Mouse (Mus musculus): Measurements from ENCODE around the gene Nfx1. TPM values are rescaled to one million over a fixed set of nuclear protein-coding genes. Genes with fewer than 3 reads are reported as not detected.

The Nfx1 gene
- polyA plus RNA-seq, 1 experiment from 2014 or later: 85.9 TPM

DNA sequence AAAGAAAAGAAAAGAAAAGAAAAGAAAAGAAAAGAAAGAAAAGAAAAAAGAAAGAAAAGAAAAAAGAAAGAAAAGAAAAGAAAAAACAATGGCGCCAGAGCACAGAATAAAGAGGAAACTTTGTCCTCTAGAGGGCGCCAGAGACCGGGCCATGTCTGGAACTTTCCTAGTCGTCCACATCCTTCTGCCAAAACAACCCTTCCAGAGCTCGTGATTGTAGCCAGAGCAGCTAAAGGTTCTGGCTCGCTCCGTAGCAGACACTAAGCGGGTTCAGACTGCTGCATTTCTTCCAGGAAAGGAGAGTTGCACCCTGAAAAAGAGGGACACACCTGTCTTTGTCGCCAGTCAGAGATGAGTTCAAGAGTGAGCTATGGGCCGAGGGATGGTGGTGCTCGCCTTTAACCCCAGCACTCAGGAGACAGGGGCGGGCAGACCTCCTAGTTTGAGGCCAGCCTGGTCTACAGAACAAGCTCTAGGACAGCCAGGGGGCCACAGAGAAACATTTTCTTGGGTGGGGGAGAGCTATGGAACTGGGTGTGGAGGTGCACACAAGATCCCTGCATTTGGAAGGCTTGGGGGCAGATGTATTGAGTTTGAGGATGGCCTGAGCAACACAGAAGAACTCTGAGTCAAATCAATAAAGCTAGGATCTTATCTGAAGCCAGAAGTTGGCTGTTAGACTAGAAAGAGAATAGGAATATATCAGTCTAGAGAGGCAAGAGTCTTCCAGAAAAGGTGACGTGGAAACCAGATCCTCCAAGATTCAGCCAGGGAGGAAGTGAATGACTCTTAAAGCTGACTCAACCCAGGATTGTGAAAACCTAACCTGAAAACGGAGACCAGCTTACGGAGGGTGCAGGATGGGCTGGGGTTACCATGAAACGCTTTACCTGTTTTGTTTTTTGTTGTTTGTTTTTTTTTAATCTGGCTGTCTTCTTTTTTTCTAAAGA is 80.3 kb downstream of the Nfx1 start:
- Histone ChIP-seq H3K4me3 (0 out of 2 replicates have a peak overlapping the region, but pooled peaks have one; percentile 2), H3K27ac (no peak overlapping the region), H3K4me2 (peak overlapping the region; percentile 39), H3K9me3 (no peaks in the 10 kb centered on the region), H3K9ac (no peak overlapping the region), H3K36me3 (no peaks in the 10 kb centered on the region), H3K4me1 (peaks cover 11% of the 10 kb centered on the region), H3K27me3 (no peaks in the 10 kb centered on the region)
- ATAC-seq (ENCODE audit: insufficient number of reproducible peaks, low FRiP score, low TSS enrichment, low read depth): peak; percentile 40; the same call in 1 of the 2 replicates
- WGBS: 34% methylated on average over 16 of the region's 16 CpGs

DNA sequence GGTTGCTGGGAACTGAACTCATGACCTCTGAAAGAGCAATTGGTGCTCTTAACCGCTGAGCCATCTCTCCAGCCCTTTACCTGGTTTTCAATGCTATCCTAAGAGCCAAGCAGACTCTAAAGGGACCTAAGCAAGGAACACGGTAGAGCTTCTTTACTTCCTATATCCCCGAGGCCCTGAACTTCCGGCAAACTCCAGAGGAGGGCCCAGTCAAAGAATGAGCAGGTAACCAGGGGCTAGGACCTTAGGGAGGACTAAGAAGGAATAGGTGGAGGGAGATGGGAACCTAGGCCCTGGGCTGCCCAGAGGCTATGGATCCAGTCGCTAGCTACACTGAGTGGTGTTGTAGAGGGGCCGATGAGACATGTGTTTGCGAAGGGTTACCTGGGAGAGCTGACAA is 81.1 kb downstream of the Nfx1 start:
- Histone ChIP-seq H3K4me1 (peaks cover 13% of the 10 kb centered on the region), H3K9me3 (no peaks in the 10 kb centered on the region), H3K36me3 (no peaks in the 10 kb centered on the region), H3K4me2 (no peak overlapping the region), H3K9ac (no peak overlapping the region), H3K27me3 (no peaks in the 10 kb centered on the region), H3K27ac (no peak overlapping the region), H3K4me3 (no peak overlapping the region)
- ATAC-seq (ENCODE audit: insufficient number of reproducible peaks, low FRiP score, low TSS enrichment, low read depth): no peak
- WGBS: 75% methylated on average over 7 of the region's 7 CpGs

DNA sequence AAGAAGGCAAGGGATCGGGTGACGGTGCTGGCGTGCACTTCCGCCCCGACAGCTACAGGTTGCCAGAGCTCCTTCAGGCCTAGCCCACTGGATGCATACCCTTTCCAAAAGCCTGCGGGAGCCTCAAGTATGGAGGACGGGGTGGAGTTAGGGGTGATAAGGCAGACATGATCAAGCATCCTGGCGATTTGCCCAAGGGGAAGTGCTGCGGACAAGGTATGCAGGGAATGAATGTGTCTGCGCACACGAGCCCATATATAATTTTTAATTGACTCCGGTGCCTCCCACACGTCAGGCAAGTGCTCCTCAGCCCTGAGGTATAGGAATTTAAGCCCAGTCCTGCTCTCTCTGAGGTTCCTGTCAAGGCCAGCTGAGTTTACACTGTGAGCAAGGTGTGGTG is 84.4 kb downstream of the Nfx1 start:
- ATAC-seq (ENCODE audit: insufficient number of reproducible peaks, low FRiP score, low TSS enrichment, low read depth): no peak
- peak overlapping the region; percentile 38; the same call in 1 of the 2 replicates for H3K27ac ChIP-seq
- H3K4me1 ChIP-seq: peaks cover 16% of the 10 kb centered on the region
- H3K4me2 ChIP-seq: 0 out of 2 replicates have a peak overlapping the region, but pooled peaks have one; percentile 10
- H3K36me3 ChIP-seq: no peaks in the 10 kb centered on the region
- no peaks in the 10 kb centered on the region for H3K27me3 ChIP-seq
- no peaks in the 10 kb centered on the region for H3K9me3 ChIP-seq
- WGBS: 33% methylated on average over 13 of the region's 13 CpGs
- H3K4me3 ChIP-seq: no peak overlapping the region
- H3K9ac ChIP-seq: no peak overlapping the region

DNA sequence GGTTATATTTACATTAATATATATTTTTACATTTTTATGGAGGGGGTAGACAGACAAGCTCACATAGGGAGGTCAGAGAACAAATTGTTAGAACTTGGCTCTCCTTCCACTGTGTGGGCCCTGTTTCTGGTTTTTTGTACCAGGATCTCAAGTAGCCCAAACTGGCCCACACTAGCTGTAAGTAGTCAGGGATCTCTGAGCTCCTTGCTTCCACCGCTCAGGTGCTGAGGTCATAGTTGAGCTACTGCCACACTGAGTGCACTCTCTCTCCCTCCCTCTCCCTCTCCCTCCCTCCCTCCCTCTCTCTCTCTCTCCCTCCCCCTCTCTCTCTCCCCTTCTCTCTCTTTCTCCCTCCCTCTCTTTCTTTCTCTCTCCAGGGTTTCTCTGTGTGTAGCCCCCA is 85.5 kb downstream of the Nfx1 start:
- Histone ChIP-seq H3K27ac (no peak overlapping the region), H3K36me3 (no peaks in the 10 kb centered on the region), H3K9ac (no peak overlapping the region), H3K4me1 (peaks cover 12% of the 10 kb centered on the region), H3K4me2 (no peak overlapping the region), H3K27me3 (no peaks in the 10 kb centered on the region), H3K9me3 (no peaks in the 10 kb centered on the region), H3K4me3 (no peak overlapping the region)
- no peak for ATAC-seq (ENCODE audit: insufficient number of reproducible peaks, low FRiP score, low TSS enrichment, low read depth)
- 20% methylated on average over 1 of the region's 1 CpGs for WGBS

DNA sequence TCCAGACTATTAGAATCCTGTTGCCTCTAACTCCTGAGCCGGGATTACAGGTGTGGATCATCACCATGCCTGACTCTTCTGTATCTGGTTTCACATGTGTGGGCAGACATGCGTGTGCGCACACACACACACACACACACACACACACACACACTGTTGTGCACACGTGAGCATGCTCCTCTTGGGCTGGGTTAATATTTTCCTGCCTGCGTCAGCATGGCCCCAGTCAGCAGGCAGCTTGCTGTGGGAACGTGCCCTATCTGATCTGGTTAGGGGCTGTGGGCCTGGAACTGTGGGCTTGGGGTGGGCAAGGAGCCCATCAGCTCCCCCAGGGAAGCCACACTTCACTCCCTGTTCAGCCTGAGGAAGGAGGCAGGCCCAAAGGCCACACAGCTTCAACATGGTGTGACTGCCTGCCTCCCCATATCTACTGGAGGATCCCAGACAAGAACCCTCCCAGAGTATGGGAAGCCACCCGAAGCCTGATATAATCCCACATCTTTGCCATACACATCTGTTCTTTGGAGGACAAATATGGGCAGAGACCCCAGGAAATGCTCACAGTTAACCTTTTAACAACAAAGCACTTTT is 86.1 kb downstream of the Nfx1 start:
- Histone ChIP-seq H3K36me3 (no peaks in the 10 kb centered on the region), H3K4me3 (no peak overlapping the region), H3K9me3 (no peaks in the 10 kb centered on the region), H3K27ac (no peak overlapping the region; the same call in 1 of the 2 replicates), H3K9ac (no peak overlapping the region), H3K4me1 (peaks cover 12% of the 10 kb centered on the region), H3K27me3 (no peaks in the 10 kb centered on the region), H3K4me2 (no peak overlapping the region)
- no peak for ATAC-seq (ENCODE audit: insufficient number of reproducible peaks, low FRiP score, low TSS enrichment, low read depth)
- 61% methylated on average over 7 of the region's 7 CpGs for WGBS

DNA sequence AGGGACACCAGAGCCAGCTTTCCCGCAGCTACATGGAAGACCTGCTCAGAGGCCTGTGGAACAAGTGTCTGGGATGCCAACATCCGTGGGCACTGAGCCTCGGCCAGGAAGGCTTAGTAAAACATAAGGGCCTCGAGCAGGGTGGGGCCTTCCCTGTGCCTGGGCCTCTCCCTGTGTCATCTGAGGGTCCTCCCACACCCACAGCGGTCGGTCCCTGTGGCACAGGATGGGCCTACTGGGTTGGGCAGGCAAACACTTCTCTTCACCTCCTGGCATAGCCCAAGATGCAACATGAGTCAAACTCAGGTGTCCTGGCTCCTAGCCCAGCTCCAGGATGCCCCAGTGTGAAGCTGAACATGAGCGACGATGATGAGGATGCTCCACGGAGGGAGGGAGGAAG is 86.7 kb downstream of the Nfx1 start:
- Histone ChIP-seq H3K9me3 (no peaks in the 10 kb centered on the region), H3K27ac (no peak overlapping the region), H3K27me3 (no peaks in the 10 kb centered on the region), H3K4me1 (peaks cover 12% of the 10 kb centered on the region), H3K36me3 (no peaks in the 10 kb centered on the region), H3K4me2 (no peak overlapping the region), H3K4me3 (no peak overlapping the region), H3K9ac (no peak overlapping the region)
- 65% methylated on average over 6 of the region's 9 CpGs for WGBS
- ATAC-seq (ENCODE audit: insufficient number of reproducible peaks, low FRiP score, low TSS enrichment, low read depth): no peak

DNA sequence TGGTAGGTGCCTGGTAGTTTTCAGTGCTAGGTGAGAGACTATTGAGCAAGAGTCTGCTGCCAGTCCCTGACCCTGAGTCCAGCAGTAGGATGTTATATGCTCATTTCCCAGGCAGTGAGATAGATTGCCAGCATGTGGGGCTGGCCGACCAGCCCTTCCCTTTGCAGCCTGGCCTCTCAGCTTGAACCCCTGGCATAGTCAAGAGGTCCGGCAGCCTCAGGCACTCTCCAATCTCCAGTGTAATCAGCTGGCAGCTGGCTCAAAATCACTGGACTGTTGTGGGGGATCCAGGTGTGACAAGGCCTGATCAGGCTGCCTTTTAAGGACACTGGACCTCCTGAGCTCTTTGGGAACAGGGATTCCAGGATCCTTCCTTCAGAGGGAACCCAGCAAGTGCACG is 92.6 kb downstream of the Nfx1 start:
- no peak for ATAC-seq (ENCODE audit: insufficient number of reproducible peaks, low FRiP score, low TSS enrichment, low read depth)
- Histone ChIP-seq H3K9ac (no peak overlapping the region), H3K27me3 (no peaks in the 10 kb centered on the region), H3K4me2 (no peak overlapping the region), H3K9me3 (no peaks in the 10 kb centered on the region), H3K4me3 (no peak overlapping the region), H3K27ac (no peak overlapping the region), H3K4me1 (peaks cover 9% of the 10 kb centered on the region), H3K36me3 (no peaks in the 10 kb centered on the region)
- WGBS: 40% methylated on average over 3 of the region's 3 CpGs

DNA sequence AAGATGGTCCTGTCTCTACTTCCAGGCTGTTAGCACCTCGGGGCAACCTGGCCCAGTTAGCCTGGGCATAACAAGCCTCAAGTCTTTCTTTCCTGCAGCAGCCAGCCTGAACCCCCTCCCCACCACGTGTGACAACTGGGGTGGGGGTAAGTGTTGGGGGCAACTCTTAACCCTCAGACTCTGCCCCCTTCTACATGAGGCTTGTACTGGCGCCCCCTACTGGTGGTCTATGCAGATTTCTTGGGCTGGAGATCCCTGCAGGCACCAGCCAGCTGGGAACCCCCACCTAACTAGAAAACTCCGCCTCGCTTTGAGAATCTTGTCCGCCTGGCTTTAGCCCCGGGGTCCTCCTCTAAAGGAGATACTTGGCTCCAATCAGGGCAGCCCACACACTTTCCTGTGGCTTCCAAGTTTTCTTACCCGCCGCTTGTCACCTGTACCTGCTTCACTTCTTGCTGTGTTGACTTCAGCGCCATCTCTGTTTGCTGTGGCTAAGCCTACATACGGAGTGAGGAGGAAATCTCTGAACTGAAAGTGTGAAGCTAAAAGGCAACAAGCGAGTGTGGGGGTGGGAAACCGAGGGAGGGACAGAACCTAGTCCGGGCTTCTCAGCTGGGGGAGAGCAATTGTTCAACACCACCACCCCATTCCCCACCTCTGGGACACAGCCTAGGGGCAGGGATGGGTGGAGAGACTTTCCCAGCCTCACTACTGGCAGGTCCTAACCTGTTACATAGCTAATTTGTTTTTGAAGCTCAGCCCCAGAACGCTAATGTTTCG is 93.4 kb downstream of the Nfx1 start:
- Histone ChIP-seq H3K27ac (peak overlapping the region; percentile 68), H3K4me2 (peak overlapping the region; percentile 37), H3K27me3 (no peaks in the 10 kb centered on the region), H3K9ac (no peak overlapping the region), H3K9me3 (no peaks in the 10 kb centered on the region), H3K4me1 (peaks cover 9% of the 10 kb centered on the region), H3K4me3 (peak overlapping the region; percentile 9), H3K36me3 (no peaks in the 10 kb centered on the region)
- no peak for ATAC-seq (ENCODE audit: insufficient number of reproducible peaks, low FRiP score, low TSS enrichment, low read depth)
- 21% methylated on average over 16 of the region's 16 CpGs for WGBS

DNA sequence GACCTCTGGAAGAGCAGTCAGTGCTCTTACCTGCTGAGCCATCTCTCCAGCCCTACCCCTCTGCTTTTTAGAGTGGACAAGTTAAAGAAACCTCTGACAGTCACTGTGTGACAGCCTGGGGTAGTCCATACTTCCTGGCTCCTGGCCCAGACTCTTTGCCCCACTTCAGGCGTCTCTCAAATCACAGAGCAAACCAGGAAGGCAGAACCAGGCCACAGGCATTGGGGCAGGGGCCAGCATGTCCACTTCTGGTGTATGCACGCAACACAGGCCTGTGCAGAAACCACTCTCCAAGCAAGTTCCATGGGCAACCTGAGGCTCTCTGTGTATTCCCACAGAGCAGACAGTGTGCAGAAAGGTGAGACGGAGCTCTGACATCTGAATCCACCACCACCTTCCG is 94.5 kb downstream of the Nfx1 start:
- Histone ChIP-seq H3K4me3 (no peak overlapping the region), H3K9ac (no peak overlapping the region), H3K4me1 (peaks cover 9% of the 10 kb centered on the region), H3K9me3 (no peaks in the 10 kb centered on the region), H3K27me3 (no peaks in the 10 kb centered on the region), H3K4me2 (no peak overlapping the region), H3K27ac (peak overlapping the region; percentile 39; the same call in 1 of the 2 replicates), H3K36me3 (no peaks in the 10 kb centered on the region)
- WGBS: 82% methylated on average over 4 of the region's 4 CpGs
- no peak for ATAC-seq (ENCODE audit: insufficient number of reproducible peaks, low FRiP score, low TSS enrichment, low read depth)

DNA sequence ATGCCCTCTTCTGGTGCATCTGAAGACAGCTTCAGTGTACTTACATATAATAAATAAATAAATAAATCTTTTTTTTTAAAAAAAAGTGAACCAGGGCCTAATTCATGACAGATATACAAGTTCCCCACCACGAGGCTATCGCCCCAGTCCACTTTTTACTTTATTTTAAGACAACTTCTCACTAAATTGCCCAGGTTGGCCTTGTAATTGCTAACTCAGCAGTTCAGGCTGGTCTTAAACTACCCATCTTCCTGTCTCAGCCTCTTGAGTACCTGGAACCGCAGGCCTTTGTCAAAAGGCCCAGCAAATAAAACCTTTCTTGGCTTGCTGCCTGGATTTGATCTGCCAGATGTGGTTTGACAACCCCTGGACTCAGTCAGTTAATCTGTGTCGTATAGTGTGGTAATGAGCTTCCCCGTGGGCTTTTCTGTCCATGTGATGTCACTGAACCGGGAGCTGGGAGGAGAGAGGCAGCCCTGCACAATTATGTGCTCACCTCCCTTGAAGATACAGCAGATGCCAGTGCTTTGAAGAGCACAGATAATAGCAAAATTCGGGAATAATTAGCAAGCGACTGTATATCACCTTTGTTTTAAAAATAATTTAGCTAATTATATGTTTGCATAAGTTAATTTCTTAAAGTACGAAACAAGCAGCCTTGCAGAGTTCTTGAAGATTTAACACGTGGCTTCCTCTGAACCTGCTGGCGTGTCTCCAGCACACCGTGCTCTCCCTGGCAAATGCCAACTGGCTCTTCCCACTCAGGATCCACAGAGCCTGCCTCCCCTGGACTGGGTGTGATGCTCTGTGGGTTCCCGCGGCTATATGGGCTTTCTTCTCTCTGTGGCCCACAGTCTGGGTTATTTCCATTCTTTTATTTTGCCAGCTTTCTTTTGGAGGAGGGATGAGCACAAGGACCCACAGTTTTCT is 101.1 kb downstream of the Nfx1 start:
- no peak overlapping the region for H3K4me2 ChIP-seq
- no peak overlapping the region for H3K4me3 ChIP-seq
- no peak overlapping the region for H3K27ac ChIP-seq
- no peaks in the 10 kb centered on the region for H3K36me3 ChIP-seq
- WGBS: 51% methylated on average over 14 of the region's 14 CpGs
- H3K27me3 ChIP-seq: no peaks in the 10 kb centered on the region
- no peak for ATAC-seq (ENCODE audit: insufficient number of reproducible peaks, low FRiP score, low TSS enrichment, low read depth)
- no peaks in the 10 kb centered on the region for H3K9me3 ChIP-seq
- H3K4me1 ChIP-seq: no peaks in the 10 kb centered on the region
- H3K9ac ChIP-seq: no peak overlapping the region

Measured in limb, embryonic 15.5 days (tissue).